Mouse (Mus musculus) kidney, adult 2 months (tissue): ENCODE results near the gene Klrb1. TPM values are rescaled to one million over a fixed set of nuclear protein-coding genes. Genes with fewer than 3 reads are reported as not detected.
"Not testable (repeated sequence)": the region's sequence is repeated elsewhere in the genome, so short reads cannot be mapped to it uniquely, and the experiment has no call there.

Source experiments
- DNase-seq: peaks from one replicate; pipeline ENCODE4 v3.0.0; 2021
- H3K27ac ChIP-seq: fragments of 200-500 bp; 2 replicates; pipeline ENCODE4 v1.5.1; 2012; ENCODE audit warnings: low read depth, low read length, control low read depth, inconsistent platforms; ENCODE audit not compliant: insufficient read depth
- H3K27me3 ChIP-seq: fragments of 200-500 bp; replicated peaks from 2 replicates; pipeline ENCODE4 v1.6.1; 2012; ENCODE audit warnings: mild to moderate bottlenecking, moderate library complexity, low read length, inconsistent platforms; ENCODE audit not compliant: control insufficient read depth, insufficient read depth
- H3K36me3 ChIP-seq: fragments of 200-500 bp; 2 replicates; pipeline ENCODE4 v1.6.1; 2012; ENCODE audit warnings: mild to moderate bottlenecking, moderate library complexity, low read length, inconsistent platforms; ENCODE audit not compliant: control insufficient read depth, insufficient read depth
- H3K4me1 ChIP-seq: fragments of 200-500 bp; 2 replicates; pipeline ENCODE4 v1.6.1; 2011; ENCODE audit warnings: low read length; ENCODE audit not compliant: control insufficient read depth, insufficient read depth
- H3K4me3 ChIP-seq: fragments of 200-500 bp; 2 replicates; pipeline ENCODE4 v1.5.1; 2011; ENCODE audit warnings: mild to moderate bottlenecking, low read depth, low read length, control low read depth; ENCODE audit not compliant: insufficient read depth
- CTCF ChIP-seq: fragments of 200-500 bp; conservative IDR thresholded peaks from 2 replicates; pipeline ENCODE4 v1.5.1; 2011; ENCODE audit warnings: low read depth, mild to moderate bottlenecking, control low read depth, low read length, moderate library complexity, mixed read lengths; ENCODE audit not compliant: insufficient read depth, insufficient read length
- POLR2A ChIP-seq: fragments of 200-500 bp; IDR thresholded peaks from one replicate; pipeline ENCODE4 v1.6.1; 2011; ENCODE audit warnings: low read depth, low read length, control low read depth
- WGBS: fragments of 180-500 bp; shearing (Covaris S2); methylation state at CpG from one replicate; pipeline ENCODE4 v1.1.7; 2018; 5-methylcytosine and 5-hydroxymethylcytosine counted together
- polyA plus RNA-seq: library from polyadenylated mRNA; depleted of rRNA; stranded (reverse); fragments of >200 nt; gene quantifications from 2 replicates; pipeline ENCODE4 v1.2.3, GENCODE M21; 2012; rRNA removed

Klrb1 gene
- polyA plus RNA-seq, result not detected in 2 replicates

DNA sequence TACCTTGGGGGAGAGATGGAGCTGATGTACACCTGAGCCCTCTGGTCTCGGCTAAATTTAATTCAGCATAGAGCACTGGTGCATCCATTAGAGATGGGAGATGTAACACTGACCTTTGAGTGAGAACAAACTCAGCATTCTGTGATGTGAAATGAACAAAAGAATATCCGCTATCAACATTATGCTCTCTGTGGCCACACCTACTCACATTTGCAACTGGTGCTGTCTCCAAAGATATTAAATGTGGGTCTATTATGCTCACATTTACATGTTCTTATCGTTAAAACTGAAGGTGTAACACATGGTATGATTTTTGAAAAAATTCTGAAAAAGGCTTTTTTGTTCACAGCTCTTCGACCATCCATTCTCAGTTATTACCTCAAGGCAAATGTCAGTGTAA, at the start of gene Klrb1:
Klrb1 (minus strand) TSS at position 101 of the 400 bp plus-strand sequence.
- no peak within 1 kb of the TSS for H3K27ac ChIP-seq
- WGBS, result 89% methylated on average over 4 of the region's 4 CpGs
- H3K4me3 ChIP-seq, result no peak within 1 kb of the TSS
- no peaks in the 10 kb centered on the region for H3K4me1 ChIP-seq
- TF ChIP-seq CTCF, result no peak
- no peak for TF ChIP-seq POLR2A
- no peaks in the 10 kb centered on the region for H3K27me3 ChIP-seq
- no peak for DNase-seq
- no peaks in the 10 kb centered on the region for H3K36me3 ChIP-seq

DNA sequence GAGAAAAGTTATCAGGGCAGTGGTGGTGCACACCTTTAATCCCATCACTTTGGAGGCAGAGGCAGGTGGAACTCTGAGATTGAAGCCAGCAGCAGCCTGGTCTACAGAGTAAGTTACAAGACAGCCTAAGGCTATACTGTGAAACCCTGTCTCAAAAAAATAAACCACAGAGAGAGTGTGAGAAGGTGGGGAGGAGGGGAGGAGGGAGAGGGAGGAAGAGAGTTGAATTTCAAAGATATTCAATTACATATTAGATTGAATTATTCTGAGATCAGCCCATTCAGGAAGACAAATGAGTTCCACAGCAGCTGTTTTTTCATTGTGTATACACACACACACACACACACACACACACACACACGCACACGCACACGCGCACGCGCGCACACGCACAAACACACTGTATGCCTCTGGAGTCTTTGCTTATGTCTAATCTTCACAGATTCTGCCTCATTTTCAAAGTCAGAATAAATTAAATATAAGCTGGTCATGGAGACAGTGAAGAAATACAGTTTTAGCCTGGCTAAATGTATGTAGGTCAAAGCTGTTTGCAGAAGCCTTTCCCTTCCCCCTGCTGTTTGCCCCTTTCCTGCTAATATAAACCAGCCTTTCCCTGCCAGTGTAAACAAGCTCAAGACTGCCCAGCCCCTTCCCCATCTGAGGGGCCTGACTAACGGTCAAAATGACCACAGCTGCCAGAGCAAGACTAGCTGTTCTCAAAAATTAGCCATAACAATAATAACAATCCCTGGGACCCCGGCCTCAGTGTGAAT, 46.8 kb upstream of the Klrb1 start:
- no peaks in the 10 kb centered on the region for H3K4me1 ChIP-seq
- no peaks in the 10 kb centered on the region for H3K27me3 ChIP-seq
- 85% methylated on average over 10 of the region's 10 CpGs for WGBS
- TF ChIP-seq CTCF (no peak), POLR2A (no peak)
- no peak for DNase-seq
- H3K27ac ChIP-seq, result no peak overlapping the region
- H3K4me3 ChIP-seq, result no peak overlapping the region
- no peaks in the 10 kb centered on the region for H3K36me3 ChIP-seq

GRCm38 (mm10) chr6:128768047-128768446, 45.2 kb upstream of the Klrb1 start:
- Histone ChIP-seq H3K4me3 (no peak overlapping the region), H3K36me3 (no peaks in the 10 kb centered on the region), H3K27me3 (no peaks in the 10 kb centered on the region), H3K4me1 (peaks cover 4% of the 10 kb centered on the region; the same call in 1 of the 2 replicates), H3K27ac (no peak overlapping the region)
- TF ChIP-seq POLR2A (no peak), CTCF (no peak)
- no peak for DNase-seq
- 81% methylated on average over 4 of the region's 4 CpGs for WGBS

DNA sequence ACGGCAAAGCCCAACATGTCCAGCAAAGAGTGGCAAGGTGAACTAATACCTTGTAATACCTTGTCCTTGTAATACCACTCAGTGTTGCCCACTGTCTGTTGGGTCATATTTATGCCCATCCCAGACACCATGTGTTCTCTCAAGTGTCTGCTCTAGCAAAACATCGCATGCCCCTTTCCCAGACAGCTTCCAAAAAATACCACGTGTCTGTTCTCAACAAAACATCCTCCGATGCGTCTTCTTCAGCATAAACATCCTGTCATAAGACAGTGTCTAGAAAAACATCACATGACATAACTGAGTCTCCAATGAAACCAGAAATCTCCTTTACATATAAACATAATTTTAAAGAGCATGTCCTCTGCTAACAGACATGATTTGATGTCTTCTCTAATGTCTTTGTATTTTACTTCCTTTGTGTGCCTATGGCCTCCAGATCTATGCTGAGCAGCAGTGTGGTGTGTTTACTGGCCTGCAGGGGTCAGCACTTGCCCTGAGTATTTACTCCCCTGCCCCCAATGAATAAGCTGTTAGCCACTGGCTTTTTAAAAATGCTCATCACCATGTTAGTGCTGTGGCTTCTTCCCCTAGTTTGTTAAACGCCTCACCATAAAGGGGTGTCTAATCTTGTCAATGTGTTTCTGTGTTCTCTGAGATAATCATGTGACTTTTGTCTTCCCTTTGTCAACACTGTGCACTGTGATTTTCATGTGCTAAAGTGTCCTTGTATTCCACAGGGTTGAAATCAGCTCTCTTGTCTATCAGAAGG, 43.8 kb upstream of the Klrb1 start:
- 64% methylated on average over 6 of the region's 6 CpGs for WGBS
- DNase-seq, result peak; percentile 59
- H3K4me1 ChIP-seq, H3K27ac ChIP-seq, H3K4me3 ChIP-seq, H3K36me3 ChIP-seq, H3K27me3 ChIP-seq: not testable (repeated sequence)
- peak; percentile 62 for TF ChIP-seq CTCF

GRCm38 (mm10) chr6:128765211-128765610, 42.4 kb upstream of the Klrb1 start:
- no peak for TF ChIP-seq POLR2A
- no peak for TF ChIP-seq CTCF
- DNase-seq, result no peak
- 80% methylated on average over 1 of the region's 1 CpGs for WGBS
- H3K27me3 ChIP-seq, result no peaks in the 10 kb centered on the region
- no peak overlapping the region for H3K4me3 ChIP-seq
- no peaks in the 10 kb centered on the region for H3K36me3 ChIP-seq
- H3K4me1 ChIP-seq, result peaks cover 4% of the 10 kb centered on the region; the same call in 1 of the 2 replicates
- no peak overlapping the region for H3K27ac ChIP-seq

- 20% methylated on average over 5 of the region's 5 CpGs for WGBS
Observed at GRCm38 (mm10) chr6:128764598-128764997, 41.7 kb upstream of the Klrb1 start.

More at GRCm38 (mm10) chr6:128764598-128764997, 41.7 kb upstream of the Klrb1 start:
- no peaks in the 10 kb centered on the region for H3K36me3 ChIP-seq
- H3K27me3 ChIP-seq, result no peaks in the 10 kb centered on the region
- no peak overlapping the region for H3K27ac ChIP-seq
- TF ChIP-seq POLR2A (no peak), CTCF (no peak)
- no peak for DNase-seq
- H3K4me1 ChIP-seq, result peaks cover 4% of the 10 kb centered on the region; the same call in 1 of the 2 replicates
- H3K4me3 ChIP-seq, result no peak overlapping the region
